28 mouse cellular contexts compared by ENCODE assay signal in the genomic region with DNA sequence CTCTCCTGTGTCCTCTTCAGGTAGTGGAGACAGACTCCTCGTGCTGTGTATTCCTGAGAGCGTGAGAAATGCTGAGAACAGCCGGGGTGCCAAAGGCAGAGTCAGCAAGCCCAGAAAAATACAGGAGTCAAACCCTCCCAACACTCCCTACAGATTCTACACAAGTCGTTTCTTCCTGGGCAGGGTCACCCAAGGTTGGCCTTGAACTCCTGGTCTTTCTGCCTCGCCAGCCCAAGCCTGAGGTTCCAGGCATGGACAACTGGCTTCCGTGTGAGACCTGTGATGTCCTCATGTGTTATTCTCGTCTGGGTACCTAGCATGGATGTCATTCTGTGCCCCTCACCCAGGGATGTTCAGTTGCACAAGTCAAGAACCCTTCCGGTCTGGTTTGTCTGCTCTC.
DNase-seq lines count a peak whose midpoint lies in the region; ATAC-seq and TF ChIP-seq lines count a peak whose summit lies in the region.
"Had no signal": no experiment of that assay in that cellular context is flagged by ENCODE, and none has a peak within 500 bp of the region (broad histone marks: within the 10 kb centered on the region; RNA-seq: fewer than 3 reads in every experiment).

No protein-coding gene starts in this region.

- TF ChIP-seq RAD21 in CH12.LX (IDR thresholded peaks at IDR 0.05; ENCODE audit: low read depth, low read length) (no peak), MEL (IDR thresholded peaks at IDR 0.05; ENCODE audit: low read depth, low read length) (no peak)

- no peak; the same call in 1 of the 2 replicates for TF ChIP-seq POLR2A in CH12.LX (IDR thresholded peaks at IDR 0.05; ENCODE audit: low read depth, low read length)
- TF ChIP-seq POLR2A in MEL (IDR thresholded peaks at IDR 0.05; ENCODE audit: control insufficient read depth in 1 of 2, insufficient read depth in 1 of 2, low read depth in 1 of 2, low read length in 2 of 2, poor library complexity in 1 of 2), result no peak

- H3K4me3 ChIP-seq in heart, embryonic 13.5 days, result no peak overlapping the region
- H3K4me3 ChIP-seq in CH12.LX (replicated peaks in 1 of 3; ENCODE audit: low read depth in 2 of 3, low read length in 2 of 3, poor library complexity in 1 of 3) (no peak overlapping the region), MEL (ENCODE audit: control insufficient read depth in 1 of 2, insufficient read depth in 1 of 2, low read depth in 2 of 2, low read length in 2 of 2) (no peak overlapping the region)
- H3K4me3 ChIP-seq: embryonic facial prominence, embryonic 10.5 days; embryonic facial prominence, embryonic 13.5 days; erythroblast, embryonic 14.5 days; forebrain, embryonic 12.5 days; forebrain, embryonic 15.5 days; heart, embryonic 10.5 days; hindbrain, embryonic 10.5 days; hindbrain, embryonic 13.5 days; intestine, embryonic 15.5 days had no signal

- ATAC-seq in heart, embryonic 13.5 days (ENCODE audit: extremely low read depth, insufficient number of reproducible peaks, low FRiP score, low TSS enrichment), result 0 out of 2 replicates have a peak, but pooled peaks have one; percentile 11
- ATAC-seq: CD4-positive, CD25-positive, alpha-beta regulatory T cell, adult 4 months; forebrain, embryonic 15.5 days; hindbrain, embryonic 16.5 days; intestine, embryonic 15.5 days; Patski had no signal

- TF ChIP-seq CTCF in CH12.LX (conservative IDR thresholded peaks at IDR 0.05 in 1 of 2, IDR thresholded peaks at IDR 0.05 in 1 of 2; ENCODE audit: low read depth in 2 of 2, low read length in 2 of 2), result no peak
- TF ChIP-seq CTCF in MEL (IDR thresholded peaks at IDR 0.05 in 2 of 3, conservative IDR thresholded peaks at IDR 0.05 in 1 of 3; ENCODE audit: control insufficient read depth in 1 of 3, insufficient read depth in 1 of 3, low read depth in 2 of 3, low read length in 3 of 3, poor library complexity in 1 of 3, severe bottlenecking in 1 of 3), result no peak

- peak; percentile 13 to 14 for DNase-seq in cerebellum, postnatal 25 days
- DNase-seq in cerebellum, postnatal 10 days, result no peak
- DNase-seq in heart, adult 11 months, result no peak
- DNase-seq in CH12.LX (ENCODE audit: extremely low read depth), result no peak
- peak; percentile 25 for DNase-seq in MEL (ENCODE audit: low read depth, low spot score)
- no peak for DNase-seq in thymus, postnatal 14 days
- no peak for DNase-seq in embryo, embryonic 10 days (ENCODE audit: low spot score)
- DNase-seq: adrenal gland, postnatal 10 days; adrenal gland, postnatal 36 days; cerebellum, adult 8-10 months; embryo, embryonic 11 days; gastrocnemius, postnatal 14 days; heart, adult 18-20 months; heart, postnatal 36 days; kidney, adult 11 months had no signal

- no peak overlapping the region for H3K4me2 ChIP-seq in heart, embryonic 13.5 days
- H3K4me2 ChIP-seq in CH12.LX (ENCODE audit: insufficient read depth, low read depth, poor library complexity, severe bottlenecking), result no peak overlapping the region
- H3K4me2 ChIP-seq: embryonic facial prominence, embryonic 13.5 days; forebrain, embryonic 12.5 days; forebrain, embryonic 15.5 days; hindbrain, embryonic 13.5 days; intestine, embryonic 15.5 days had no signal

- 75% methylated on average over 8 of the region's 8 CpGs for WGBS in heart, embryonic 13.5 days

- no peaks in the 10 kb centered on the region for H3K27me3 ChIP-seq in heart, embryonic 13.5 days (replicated peaks)
- H3K27me3 ChIP-seq in CH12.LX (replicated peaks), result no peaks in the 10 kb centered on the region
- H3K27me3 ChIP-seq in MEL (ENCODE audit: control insufficient read depth in 1 of 2, insufficient read depth in 2 of 2, low read length in 2 of 2), result no peaks in the 10 kb centered on the region
- H3K27me3 ChIP-seq: embryonic facial prominence, embryonic 13.5 days; forebrain, embryonic 12.5 days; forebrain, embryonic 15.5 days; hindbrain, embryonic 13.5 days; intestine, embryonic 15.5 days; Patski had no signal

- peaks cover 3% of the 10 kb centered on the region; the same call in 1 of the 2 replicates for H3K4me1 ChIP-seq in heart, embryonic 13.5 days
- H3K4me1 ChIP-seq in CH12.LX (ENCODE audit: control insufficient read depth in 1 of 2, insufficient read depth in 2 of 2) (peaks cover 10 to 16% of the 10 kb centered on the region in 2 experiments), MEL (ENCODE audit: control insufficient read depth in 1 of 2, insufficient read depth in 2 of 2, low read length in 2 of 2) (peaks cover 0 to 12% of the 10 kb centered on the region in 2 experiments; a peak in 2 of 4 replicates)

- no peaks in the 10 kb centered on the region for H3K79me2 ChIP-seq in CH12.LX (replicated peaks; ENCODE audit: control insufficient read depth, extremely low read depth, insufficient read depth, poor library complexity, severe bottlenecking)
- no peaks in the 10 kb centered on the region; the same call in 1 of the 2 replicates for H3K79me2 ChIP-seq in MEL (ENCODE audit: control insufficient read depth, insufficient read depth, low read length, poor library complexity)

- no peak overlapping the region for H3K27ac ChIP-seq in heart, embryonic 13.5 days (replicated peaks)
- H3K27ac ChIP-seq in CH12.LX (ENCODE audit: insufficient read depth, low read depth) (no peak overlapping the region), MEL (ENCODE audit: control insufficient read depth, low read depth, low read length) (no peak overlapping the region)
- H3K27ac ChIP-seq: embryonic facial prominence, embryonic 10.5 days; embryonic facial prominence, embryonic 13.5 days; forebrain, embryonic 12.5 days; forebrain, embryonic 15.5 days; heart, embryonic 10.5 days; hindbrain, embryonic 10.5 days; hindbrain, embryonic 13.5 days; intestine, embryonic 15.5 days had no signal

- in situ Hi-C loops in CH12.LX (cut with MboI; ENCODE audit: low pct_ligation_motif_present, low pct_unique_long_range_greater_than_20kb, low sequenced_read_pairs), result loop anchor here (25.0 kb wide), 1 partner anchor 561 kb away; the partner anchor contains the start of gene Ifnar2

- dilution Hi-C loops in CH12.LX (cut with MboI; ENCODE audit: extremely low pct_ligation_motif_present, extremely low pct_unique_long_range_greater_than_20kb, low sequenced_read_pairs), result no loop called here

- H3K36me3 ChIP-seq in heart, embryonic 13.5 days, result peaks cover 60% of the 10 kb centered on the region
- H3K36me3 ChIP-seq in CH12.LX (replicated peaks in 1 of 2; ENCODE audit: control insufficient read depth in 1 of 2, insufficient read depth in 1 of 2, low read length in 1 of 2), result peaks cover 50 to 63% of the 10 kb centered on the region in 2 experiments
- peaks cover 0 to 4% of the 10 kb centered on the region in 2 experiments; a peak in 3 of 4 replicates for H3K36me3 ChIP-seq in MEL (ENCODE audit: control insufficient read depth in 1 of 2, insufficient read depth in 2 of 2, low read length in 2 of 2)

- H3K9ac ChIP-seq in heart, embryonic 13.5 days, result no peak overlapping the region
- H3K9ac ChIP-seq in CH12.LX (ENCODE audit: insufficient read depth, low read depth) (no peak overlapping the region), MEL (ENCODE audit: control insufficient read depth, low read depth, low read length, poor library complexity, severe bottlenecking) (no peak overlapping the region)
- H3K9ac ChIP-seq: embryonic facial prominence, embryonic 13.5 days; forebrain, embryonic 12.5 days; forebrain, embryonic 15.5 days; hindbrain, embryonic 13.5 days; intestine, embryonic 15.5 days had no signal

- TF ChIP-seq EP300 in CH12.LX (IDR thresholded peaks at IDR 0.05; ENCODE audit: low read length), result no peak
- TF ChIP-seq EP300 in MEL (IDR thresholded peaks at IDR 0.05; ENCODE audit: low read depth in 1 of 2, low read length in 2 of 2), result no peak

- H3K9me3 ChIP-seq in heart, embryonic 13.5 days, result no peaks in the 10 kb centered on the region
- H3K9me3 ChIP-seq in CH12.LX (replicated peaks; ENCODE audit: low read length) (no peaks in the 10 kb centered on the region), MEL (replicated peaks; ENCODE audit: insufficient read depth, low read length) (no peaks in the 10 kb centered on the region)
- H3K9me3 ChIP-seq: embryonic facial prominence, embryonic 10.5 days; embryonic facial prominence, embryonic 13.5 days; forebrain, embryonic 12.5 days; forebrain, embryonic 15.5 days; heart, embryonic 10.5 days; hindbrain, embryonic 10.5 days; hindbrain, embryonic 13.5 days; intestine, embryonic 15.5 days had no signal

TF ChIP-seq in CH12.LX, 34 proteins besides CTCF, POLR2A, EP300 and RAD21:
- 0 out of 2 replicates have a peak, but pooled peaks have one; percentile 30 for TF ChIP-seq CHD2 (IDR thresholded peaks at IDR 0.05; ENCODE audit: low read length)
- no peak for TF ChIP-seq MAX (IDR thresholded peaks at IDR 0.05; ENCODE audit: low read length)
- no peak for TF ChIP-seq MXI1 (IDR thresholded peaks at IDR 0.05; ENCODE audit: low read depth, low read length)
- TF ChIP-seq ZMIZ1 (IDR thresholded peaks at IDR 0.05; ENCODE audit: low read depth, low read length), result 0 out of 2 replicates have a peak, but pooled peaks have one; percentile 31
- no peak for TF ChIP-seq ZKSCAN1 (IDR thresholded peaks at IDR 0.05; ENCODE audit: borderline replicate concordance, low read depth, low read length)
- TF ChIP-seq POLR2AphosphoS2 (IDR thresholded peaks at IDR 0.05; ENCODE audit: low read depth, low read length), result peak; percentile 81

TF ChIP-seq in MEL, 35 proteins besides CTCF, POLR2A, EP300 and RAD21:
- TF ChIP-seq MAZ (IDR thresholded peaks at IDR 0.05; ENCODE audit: low read depth, low read length), result no peak
- TF ChIP-seq POLR2AphosphoS2 (IDR thresholded peaks at IDR 0.05; ENCODE audit: low read length), result no peak; the same call in 1 of the 2 replicates
- no peak for TF ChIP-seq NRF1 (IDR thresholded peaks at IDR 0.05; ENCODE audit: insufficient read depth, low read depth, low read length, poor library complexity, severe bottlenecking)
- TF ChIP-seq MXI1 (IDR thresholded peaks at IDR 0.05; ENCODE audit: low read depth, low read length), result no peak
- TF ChIP-seq ZKSCAN1 (IDR thresholded peaks at IDR 0.05; ENCODE audit: low read depth, low read length), result no peak
- TF ChIP-seq UBTF (IDR thresholded peaks at IDR 0.05; ENCODE audit: borderline replicate concordance, insufficient read depth, low read depth, low read length), result no peak
- no peak for TF ChIP-seq CHD1 (IDR thresholded peaks at IDR 0.05; ENCODE audit: low read depth, low read length)
- TF ChIP-seq TCF12 (IDR thresholded peaks at IDR 0.05; ENCODE audit: low read depth, low read length), result no peak
- TF ChIP-seq ETS1 (IDR thresholded peaks at IDR 0.05; ENCODE audit: low read depth, low read length), result no peak

Comparison
In these comparisons a context has a peak if more than half of its experiments do, and no peak if none do; other contexts are left out.
1. DNase-seq: peak in cerebellum, postnatal 25 days (2 of 2) and MEL (single experiment); none in cerebellum, postnatal 10 days (0 of 2), heart, adult 11 months (single experiment), CH12.LX (single experiment), thymus, postnatal 14 days (single experiment) and embryo, embryonic 10 days (single experiment).